Mouse (Mus musculus): ENCODE measurements around the gene Glrx. TPM values are rescaled to one million over a fixed set of nuclear protein-coding genes. Genes with fewer than 3 reads are reported as not detected.

The Glrx gene
- 22.9 TPM for polyA plus RNA-seq (2014; fragmentation: Illumina TruSeq; extraction: RNeasy Lipid Tissue Mini Kit (QIAGEN cat#74804); ENCODE audit: low read depth, low replicate concordance)

GRCm38 (mm10) chr13:75839719-75840481 is at the start of gene Glrx:
Gene Glrx (plus strand): TSS chr13:75839868.

Other genes starting within 250 kb of the Glrx start
- 71.0 TPM for gene Ell2, start 133.1 kb upstream of the Glrx start, polyA plus RNA-seq (2014; fragmentation: Illumina TruSeq; extraction: RNeasy Lipid Tissue Mini Kit (QIAGEN cat#74804); ENCODE audit: low read depth, low replicate concordance)
- 18.6 TPM for gene Rhobtb3, start 104.1 kb downstream of the Glrx start, polyA plus RNA-seq (2014; fragmentation: Illumina TruSeq; extraction: RNeasy Lipid Tissue Mini Kit (QIAGEN cat#74804); ENCODE audit: low read depth, low replicate concordance)
- gene Spata9, start 127.3 kb downstream of the Glrx start, polyA plus RNA-seq (2014; fragmentation: Illumina TruSeq; extraction: RNeasy Lipid Tissue Mini Kit (QIAGEN cat#74804); ENCODE audit: low read depth, low replicate concordance): not detected
- 157 TPM for gene Rfesd, start 178.9 kb downstream of the Glrx start, polyA plus RNA-seq (2014; fragmentation: Illumina TruSeq; extraction: RNeasy Lipid Tissue Mini Kit (QIAGEN cat#74804); ENCODE audit: low read depth, low replicate concordance)
- gene Gpr150, start 217.1 kb downstream of the Glrx start, polyA plus RNA-seq (2014; fragmentation: Illumina TruSeq; extraction: RNeasy Lipid Tissue Mini Kit (QIAGEN cat#74804); ENCODE audit: low read depth, low replicate concordance): not detected

Measured in adrenal gland, adult 10 weeks (tissue).